Mouse (Mus musculus) olfactory bulb, adult 2 months (tissue): ENCODE data around the gene Tldc2.

Experiments used
- CTCF ChIP-seq: fragments of 200-500 bp; IDR thresholded peaks from 2 replicates; pipeline ENCODE4 v1.5.1; 2012; ENCODE audit warnings: low read depth, mild to moderate bottlenecking, low read length, moderate library complexity; ENCODE audit not compliant: insufficient read depth
- POLR2A ChIP-seq: fragments of 200-500 bp; IDR thresholded peaks from 2 replicates; pipeline ENCODE4 v1.6.1; 2012; ENCODE audit warnings: mild to moderate bottlenecking, low read depth, low read length, moderate library complexity; ENCODE audit not compliant: insufficient read depth

GRCm38 (mm10) chr2:157060037-157060436, 26.8 kb upstream of the Tldc2 start:
- no peak for TF ChIP-seq CTCF
- TF ChIP-seq POLR2A: no peak
